Mouse (Mus musculus): ENCODE results near the gene Hdgfl3.
"Not testable (repeated sequence)": the region's sequence is repeated elsewhere in the genome, so short reads cannot be mapped to it uniquely, and the experiment has no call there.

The Hdgfl3 gene

GRCm38 (mm10) chr7:81855694-81856093, 78.6 kb downstream of the Hdgfl3 start, which contains the start of gene Gm10160:
Gene Gm10160, minus strand, starts transcription at chr7:81855794.
- DNase-seq (ENCODE audit: extremely low spot score): no peak

- DNase-seq (ENCODE audit: extremely low spot score): no peak
Measured at GRCm38 (mm10) chr7:81854568-81855307, 79.5 kb downstream of the Hdgfl3 start.

GRCm38 (mm10) chr7:81851706-81852105, 82.6 kb downstream of the Hdgfl3 start:
- no peak for DNase-seq (ENCODE audit: extremely low spot score)

GRCm38 (mm10) chr7:81850171-81850570, 84.1 kb downstream of the Hdgfl3 start:
- no peak for DNase-seq (ENCODE audit: extremely low spot score)

GRCm38 (mm10) chr7:81849633-81850032, 84.6 kb downstream of the Hdgfl3 start:
- DNase-seq (ENCODE audit: extremely low spot score): no peak

- DNase-seq (ENCODE audit: extremely low spot score): no peak
Measured at GRCm38 (mm10) chr7:81849214-81849613, 85.1 kb downstream of the Hdgfl3 start.

GRCm38 (mm10) chr7:81847777-81848176, 86.5 kb downstream of the Hdgfl3 start:
- DNase-seq (ENCODE audit: extremely low spot score): no peak

GRCm38 (mm10) chr7:81847010-81847409, 87.3 kb downstream of the Hdgfl3 start:
- DNase-seq (ENCODE audit: extremely low spot score): no peak

- DNase-seq (ENCODE audit: extremely low spot score): no peak
Measured at GRCm38 (mm10) chr7:81846008-81846407, 88.3 kb downstream of the Hdgfl3 start.

- DNase-seq (ENCODE audit: extremely low spot score): no peak
Measured at GRCm38 (mm10) chr7:81845313-81845712, 89.0 kb downstream of the Hdgfl3 start.

- DNase-seq (ENCODE audit: extremely low spot score): no peak
Measured at GRCm38 (mm10) chr7:81844801-81845200, 89.5 kb downstream of the Hdgfl3 start.

- DNase-seq (ENCODE audit: extremely low spot score): no peak
Measured at GRCm38 (mm10) chr7:81843903-81844302, 90.4 kb downstream of the Hdgfl3 start.

GRCm38 (mm10) chr7:81842998-81843397, 91.3 kb downstream of the Hdgfl3 start:
- no peak for DNase-seq (ENCODE audit: extremely low spot score)

GRCm38 (mm10) chr7:81842141-81842540, 92.1 kb downstream of the Hdgfl3 start:
- DNase-seq (ENCODE audit: extremely low spot score): no peak

GRCm38 (mm10) chr7:81841439-81841838, 92.8 kb downstream of the Hdgfl3 start:
- no peak for DNase-seq (ENCODE audit: extremely low spot score)

- no peak for DNase-seq (ENCODE audit: extremely low spot score)
Measured at GRCm38 (mm10) chr7:81840661-81841181, 93.6 kb downstream of the Hdgfl3 start.

GRCm38 (mm10) chr7:81839746-81840145, 94.5 kb downstream of the Hdgfl3 start:
- no peak for DNase-seq (ENCODE audit: extremely low spot score)

GRCm38 (mm10) chr7:81837771-81838170, 96.5 kb downstream of the Hdgfl3 start:
- DNase-seq (ENCODE audit: extremely low spot score): not testable (repeated sequence)

- no peak for DNase-seq (ENCODE audit: extremely low spot score)
Measured at GRCm38 (mm10) chr7:81835430-81835829, 98.8 kb downstream of the Hdgfl3 start.

GRCm38 (mm10) chr7:81834847-81835246, 99.4 kb downstream of the Hdgfl3 start:
- DNase-seq (ENCODE audit: extremely low spot score): no peak

All from embryo, embryonic 9.5 days (tissue).